Mouse (Mus musculus): ENCODE results near the gene Skp1a. TPM values are rescaled to one million over a fixed set of nuclear protein-coding genes. Genes with fewer than 3 reads are reported as not detected.

The Skp1a gene
- polyA plus RNA-seq, 1 experiment from 2014 or later, result 534 TPM

DNA sequence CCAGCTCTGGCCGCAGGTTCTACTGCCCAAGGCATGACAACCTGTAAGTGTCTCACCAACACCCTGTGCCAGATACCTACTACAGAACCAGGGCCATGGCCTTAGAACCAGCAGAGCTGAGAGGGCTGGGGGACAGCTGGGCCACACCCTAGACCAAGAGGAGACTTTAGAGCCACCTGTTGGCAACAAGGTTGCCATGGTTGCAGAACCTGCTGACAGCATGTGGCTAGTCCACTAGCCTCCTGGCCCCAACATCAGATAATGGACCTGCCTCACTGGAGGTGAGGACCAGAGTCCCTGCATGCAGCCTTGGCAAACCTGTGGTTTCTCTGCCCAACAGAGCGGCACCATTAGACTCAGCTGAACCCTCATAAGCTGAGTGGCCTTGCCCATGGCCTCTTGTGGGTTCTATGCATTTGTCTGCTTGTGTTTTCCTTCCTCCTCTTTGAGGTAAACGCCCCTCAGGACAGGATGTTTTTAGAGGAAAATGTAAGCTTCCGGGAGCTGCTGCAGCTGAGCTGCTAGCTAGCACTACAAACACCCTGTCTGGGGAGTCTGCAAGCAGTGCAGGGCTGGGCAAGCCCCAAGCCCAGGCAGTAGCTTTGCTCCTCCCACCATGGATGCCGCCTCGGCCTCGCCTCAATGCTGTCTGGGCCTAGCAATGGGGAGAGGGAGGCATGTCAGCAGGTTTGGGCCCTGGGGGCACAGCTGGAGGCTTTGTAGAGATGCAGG lies 36.5 kb downstream of the Skp1a start:
- H3K36me3 ChIP-seq (ENCODE audit: control insufficient read depth, insufficient read depth, low read length), result no peaks in the 10 kb centered on the region
- H3K27ac ChIP-seq (replicated peaks in 1 of 2; ENCODE audit: control insufficient read depth in 1 of 2, insufficient read depth in 1 of 2, low read depth in 2 of 2, low read length in 2 of 2), result 0 out of 4 replicates have a peak overlapping the region, but pooled peaks of 1 of the 2 experiments have one; percentile 2
- no peak overlapping the region for H3K4me2 ChIP-seq (ENCODE audit: low read length)
- no peaks in the 10 kb centered on the region for H3K27me3 ChIP-seq (ENCODE audit: control insufficient read depth, insufficient read depth, low read length)
- H3K9ac ChIP-seq (ENCODE audit: low read length), result peak overlapping the region; percentile 30; the same call in 1 of the 2 replicates
- H3K9me3 ChIP-seq (ENCODE audit: control insufficient read depth, low read length), result no peaks in the 10 kb centered on the region
- 48% methylated on average over 7 of the region's 7 CpGs for WGBS
- H3K4me1 ChIP-seq (ENCODE audit: control insufficient read depth in 2 of 2, insufficient read depth in 2 of 2, low read length in 2 of 2), result peaks cover 39 to 50% of the 10 kb centered on the region in 2 experiments
- peak; percentile 23; the same call in 1 of the 2 replicates for ATAC-seq (ENCODE audit: insufficient number of reproducible peaks, insufficient read depth, low FRiP score, low read depth)
- no peak overlapping the region for H3K4me3 ChIP-seq (ENCODE audit: control insufficient read depth in 1 of 2, insufficient read depth in 1 of 2, low read depth in 1 of 2, low read length in 2 of 2)

DNA sequence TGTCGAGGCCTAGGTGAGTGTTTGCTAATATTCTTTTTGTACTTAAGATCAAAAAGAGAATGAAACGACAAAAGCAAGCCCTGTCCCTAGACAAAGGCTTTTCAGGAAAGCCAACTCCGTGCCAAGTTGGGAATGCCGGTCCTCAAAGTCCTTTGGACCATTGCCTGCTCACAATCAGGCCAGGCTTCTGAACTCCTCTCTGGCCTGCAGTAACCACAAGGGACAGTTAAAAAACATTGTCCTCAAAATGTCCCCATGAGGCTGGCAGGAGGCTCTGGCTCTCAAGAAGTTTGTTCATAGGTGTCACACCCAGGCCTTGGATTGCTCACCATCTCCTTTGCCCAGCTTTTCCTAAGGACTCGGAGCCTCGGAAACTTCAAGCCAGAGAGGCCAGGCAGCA lies 38.0 kb downstream of the Skp1a start:
- no peak overlapping the region for H3K4me2 ChIP-seq (ENCODE audit: low read length)
- ATAC-seq (ENCODE audit: insufficient number of reproducible peaks, insufficient read depth, low FRiP score, low read depth), result no peak
- no peak overlapping the region for H3K9ac ChIP-seq (ENCODE audit: low read length)
- WGBS, result 77% methylated on average over 6 of the region's 6 CpGs
- H3K27me3 ChIP-seq (ENCODE audit: control insufficient read depth, insufficient read depth, low read length), result no peaks in the 10 kb centered on the region
- H3K36me3 ChIP-seq (ENCODE audit: control insufficient read depth, insufficient read depth, low read length), result no peaks in the 10 kb centered on the region
- H3K9me3 ChIP-seq (ENCODE audit: control insufficient read depth, low read length), result no peaks in the 10 kb centered on the region
- H3K27ac ChIP-seq (replicated peaks in 1 of 2; ENCODE audit: control insufficient read depth in 1 of 2, insufficient read depth in 1 of 2, low read depth in 2 of 2, low read length in 2 of 2), result no peak overlapping the region
- no peak overlapping the region for H3K4me3 ChIP-seq (ENCODE audit: control insufficient read depth in 1 of 2, insufficient read depth in 1 of 2, low read depth in 1 of 2, low read length in 2 of 2)
- H3K4me1 ChIP-seq (ENCODE audit: control insufficient read depth in 2 of 2, insufficient read depth in 2 of 2, low read length in 2 of 2), result peaks cover 46 to 55% of the 10 kb centered on the region in 2 experiments

DNA sequence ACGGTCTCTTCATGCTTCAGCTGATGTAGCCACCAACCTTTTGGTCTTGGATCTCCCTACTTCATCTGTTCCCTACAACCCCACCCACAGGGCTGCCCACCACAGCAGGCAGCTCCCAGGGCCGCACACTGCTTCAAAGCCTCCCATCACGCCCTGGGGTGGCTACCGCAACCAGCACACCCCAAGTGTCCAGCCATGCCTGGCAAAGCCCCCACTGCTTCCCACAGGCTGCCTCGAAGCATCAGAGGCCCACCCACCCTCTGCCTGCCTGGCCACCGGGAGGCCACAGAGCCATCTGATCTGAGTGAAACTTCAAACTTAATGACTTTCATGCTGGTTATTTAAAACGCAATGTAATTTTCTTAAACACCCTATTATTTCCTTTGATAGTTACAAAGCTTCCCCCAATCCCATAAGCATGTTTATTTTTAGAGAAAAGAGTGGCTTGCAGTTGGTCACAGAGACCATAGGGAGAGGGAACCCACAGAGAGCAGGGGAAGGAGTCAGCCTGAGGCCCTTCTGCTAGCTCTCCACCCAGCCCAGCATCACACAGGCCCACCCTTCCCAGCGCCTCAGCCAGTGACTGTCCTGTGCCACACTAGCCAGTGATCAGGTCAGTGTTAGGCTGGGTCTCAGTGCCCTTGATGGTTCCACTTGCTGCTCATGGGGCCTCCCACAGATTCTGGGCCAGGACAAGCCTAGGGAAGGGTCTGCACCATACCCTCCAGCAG lies 40.1 kb downstream of the Skp1a start:
- no peak overlapping the region for H3K4me3 ChIP-seq (ENCODE audit: control insufficient read depth in 1 of 2, insufficient read depth in 1 of 2, low read depth in 1 of 2, low read length in 2 of 2)
- H3K9me3 ChIP-seq (ENCODE audit: control insufficient read depth, low read length), result no peaks in the 10 kb centered on the region
- no peak overlapping the region for H3K9ac ChIP-seq (ENCODE audit: low read length)
- H3K4me1 ChIP-seq (ENCODE audit: control insufficient read depth in 2 of 2, insufficient read depth in 2 of 2, low read length in 2 of 2), result peaks cover 38 to 45% of the 10 kb centered on the region in 2 experiments
- WGBS, result 79% methylated on average over 8 of the region's 8 CpGs
- no peaks in the 10 kb centered on the region for H3K36me3 ChIP-seq (ENCODE audit: control insufficient read depth, insufficient read depth, low read length)
- no peak overlapping the region for H3K27ac ChIP-seq (replicated peaks in 1 of 2; ENCODE audit: control insufficient read depth in 1 of 2, insufficient read depth in 1 of 2, low read depth in 2 of 2, low read length in 2 of 2)
- no peaks in the 10 kb centered on the region for H3K27me3 ChIP-seq (ENCODE audit: control insufficient read depth, insufficient read depth, low read length)
- ATAC-seq (ENCODE audit: insufficient number of reproducible peaks, insufficient read depth, low FRiP score, low read depth), result no peak
- no peak overlapping the region for H3K4me2 ChIP-seq (ENCODE audit: low read length)

DNA sequence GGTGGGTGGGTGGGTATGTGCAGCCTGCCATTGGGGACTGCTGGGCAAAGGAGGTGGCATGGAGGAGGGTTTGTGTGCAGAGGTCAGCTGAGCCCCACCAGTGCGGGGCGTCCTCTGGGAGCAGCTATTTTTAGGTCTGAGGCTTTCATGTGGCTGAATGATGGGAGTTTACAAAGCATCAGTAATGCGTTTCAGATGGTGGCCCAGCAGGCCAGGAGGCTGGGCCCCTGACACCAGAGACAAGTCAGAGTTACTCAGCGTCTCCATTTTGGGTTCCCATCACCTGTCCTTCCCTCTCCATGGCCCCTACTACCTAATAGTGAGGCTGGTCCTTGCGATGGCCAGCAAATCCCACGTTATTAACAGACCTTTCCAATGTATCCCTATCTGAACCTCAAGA lies 40.8 kb downstream of the Skp1a start:
- ATAC-seq (ENCODE audit: insufficient number of reproducible peaks, insufficient read depth, low FRiP score, low read depth), result no peak
- H3K27me3 ChIP-seq (ENCODE audit: control insufficient read depth, insufficient read depth, low read length), result no peaks in the 10 kb centered on the region
- no peak overlapping the region for H3K4me3 ChIP-seq (ENCODE audit: control insufficient read depth in 1 of 2, insufficient read depth in 1 of 2, low read depth in 1 of 2, low read length in 2 of 2)
- H3K36me3 ChIP-seq (ENCODE audit: control insufficient read depth, insufficient read depth, low read length), result no peaks in the 10 kb centered on the region
- no peak overlapping the region for H3K9ac ChIP-seq (ENCODE audit: low read length)
- H3K27ac ChIP-seq (replicated peaks in 1 of 2; ENCODE audit: control insufficient read depth in 1 of 2, insufficient read depth in 1 of 2, low read depth in 2 of 2, low read length in 2 of 2), result no peak overlapping the region
- no peak overlapping the region for H3K4me2 ChIP-seq (ENCODE audit: low read length)
- H3K9me3 ChIP-seq (ENCODE audit: control insufficient read depth, low read length), result no peaks in the 10 kb centered on the region
- H3K4me1 ChIP-seq (ENCODE audit: control insufficient read depth in 2 of 2, insufficient read depth in 2 of 2, low read length in 2 of 2), result peaks cover 36 to 43% of the 10 kb centered on the region in 2 experiments
- 48% methylated on average over 6 of the region's 6 CpGs for whole genome bisulfite sequencing

DNA sequence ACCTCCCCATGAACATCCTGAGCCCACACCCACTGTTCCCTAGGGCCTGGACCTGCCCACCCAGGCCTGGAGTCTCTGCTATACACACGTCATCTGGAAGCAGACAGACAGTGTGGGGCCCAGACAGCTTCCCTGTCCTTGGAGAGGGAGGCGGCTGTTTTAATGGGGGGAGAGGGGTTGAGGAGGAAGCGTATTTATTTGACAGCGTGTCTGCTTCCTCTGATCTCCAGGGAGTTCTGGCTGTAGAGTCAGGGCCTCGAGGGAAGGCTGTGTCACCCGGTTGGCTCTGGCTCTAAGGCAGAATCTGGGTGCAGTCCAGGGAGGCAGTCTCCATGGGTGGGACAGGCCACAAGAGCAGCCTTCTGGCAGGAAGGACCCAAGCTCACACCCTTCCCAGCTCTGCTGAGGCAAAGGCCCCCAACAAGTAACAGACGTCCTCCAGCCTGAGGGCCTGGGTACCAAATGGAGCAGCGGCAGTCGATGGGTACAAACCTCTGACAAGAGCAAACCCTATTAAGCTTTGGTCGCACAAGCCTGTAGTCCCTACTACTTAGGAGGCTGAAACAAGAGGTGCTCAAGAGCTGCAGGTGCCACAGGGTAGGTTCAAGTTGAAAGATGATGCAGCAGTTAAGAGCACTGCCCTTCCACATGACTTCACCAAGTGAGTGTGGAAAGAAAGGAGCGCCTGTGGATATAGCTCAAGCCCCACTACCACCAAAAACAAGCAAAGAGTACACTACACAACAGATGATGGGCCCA lies 41.6 kb downstream of the Skp1a start:
- Histone ChIP-seq H3K27me3 (ENCODE audit: control insufficient read depth, insufficient read depth, low read length) (no peaks in the 10 kb centered on the region), H3K9me3 (ENCODE audit: control insufficient read depth, low read length) (no peaks in the 10 kb centered on the region), H3K36me3 (ENCODE audit: control insufficient read depth, insufficient read depth, low read length) (no peaks in the 10 kb centered on the region), H3K27ac (replicated peaks in 1 of 2; ENCODE audit: control insufficient read depth in 1 of 2, insufficient read depth in 1 of 2, low read depth in 2 of 2, low read length in 2 of 2) (no peak overlapping the region), H3K4me3 (ENCODE audit: control insufficient read depth in 1 of 2, insufficient read depth in 1 of 2, low read depth in 1 of 2, low read length in 2 of 2) (no peak overlapping the region), H3K4me1 (ENCODE audit: control insufficient read depth in 2 of 2, insufficient read depth in 2 of 2, low read length in 2 of 2) (peaks cover 30 to 36% of the 10 kb centered on the region in 2 experiments), H3K4me2 (ENCODE audit: low read length) (no peak overlapping the region), H3K9ac (ENCODE audit: low read length) (no peak overlapping the region)
- 59% methylated on average over 11 of the region's 11 CpGs for WGBS
- ATAC-seq (ENCODE audit: insufficient number of reproducible peaks, insufficient read depth, low FRiP score, low read depth), result no peak

DNA sequence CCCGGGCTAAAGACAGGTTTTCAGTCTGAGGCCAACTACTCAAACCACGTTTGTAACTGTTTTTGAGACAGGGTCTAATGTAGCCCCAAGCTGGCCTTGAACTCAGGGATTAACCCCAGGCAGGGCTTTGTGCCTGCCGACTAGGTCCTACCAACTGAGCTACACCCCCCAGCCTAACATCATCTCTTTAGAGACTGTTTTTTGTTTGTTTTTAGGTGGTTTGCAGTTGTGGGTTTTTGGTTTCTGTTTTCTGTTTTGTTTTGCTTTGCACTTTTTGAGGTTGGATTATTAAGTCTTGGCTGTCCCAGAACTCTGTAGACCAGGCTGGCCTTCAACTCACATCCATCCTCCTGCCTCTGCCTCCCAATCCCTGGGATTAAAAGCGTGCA lies 42.1 kb downstream of the Skp1a start:
- no peak for ATAC-seq (ENCODE audit: insufficient number of reproducible peaks, insufficient read depth, low FRiP score, low read depth)
- Histone ChIP-seq H3K9ac (ENCODE audit: low read length) (no peak overlapping the region), H3K27me3 (ENCODE audit: control insufficient read depth, insufficient read depth, low read length) (no peaks in the 10 kb centered on the region), H3K9me3 (ENCODE audit: control insufficient read depth, low read length) (no peaks in the 10 kb centered on the region), H3K4me1 (ENCODE audit: control insufficient read depth in 2 of 2, insufficient read depth in 2 of 2, low read length in 2 of 2) (peaks cover 25 to 32% of the 10 kb centered on the region in 2 experiments), H3K4me3 (ENCODE audit: control insufficient read depth in 1 of 2, insufficient read depth in 1 of 2, low read depth in 1 of 2, low read length in 2 of 2) (no peak overlapping the region), H3K36me3 (ENCODE audit: control insufficient read depth, insufficient read depth, low read length) (no peaks in the 10 kb centered on the region), H3K27ac (replicated peaks in 1 of 2; ENCODE audit: control insufficient read depth in 1 of 2, insufficient read depth in 1 of 2, low read depth in 2 of 2, low read length in 2 of 2) (no peak overlapping the region), H3K4me2 (ENCODE audit: low read length) (no peak overlapping the region)
- 81% methylated on average over 4 of the region's 4 CpGs for WGBS

DNA sequence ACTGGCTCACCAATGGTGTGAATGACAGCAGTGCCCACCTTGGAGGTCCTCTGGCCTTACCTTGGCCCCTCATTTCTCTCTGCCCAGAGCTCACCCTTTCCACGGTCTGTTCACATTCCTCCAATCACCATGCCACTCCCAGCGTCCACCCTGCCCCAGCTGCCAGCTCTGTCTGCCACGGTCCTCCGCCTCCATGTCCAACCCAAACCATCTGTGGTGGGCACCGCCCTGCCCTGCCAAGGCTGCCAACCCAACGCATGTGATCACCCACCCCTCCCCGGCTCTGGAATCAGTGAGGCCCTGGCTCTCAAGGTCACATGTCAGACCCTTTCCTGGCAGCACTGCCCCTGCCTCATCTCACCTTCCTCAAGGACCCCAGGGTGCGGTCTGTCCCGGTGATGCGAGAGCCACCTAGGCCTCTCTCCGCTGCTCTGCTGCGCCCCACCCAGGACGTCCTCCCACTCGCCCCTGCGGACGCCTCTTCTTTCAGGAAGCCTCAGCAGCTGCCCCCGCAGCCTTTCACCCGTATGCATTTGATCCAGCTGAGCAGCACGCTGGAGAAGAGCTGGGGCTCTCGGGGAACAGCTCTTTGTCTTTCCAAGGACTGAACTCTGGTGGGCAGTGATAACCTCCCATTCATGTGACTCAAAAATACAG lies 42.8 kb downstream of the Skp1a start:
- Histone ChIP-seq H3K4me2 (ENCODE audit: low read length) (no peak overlapping the region), H3K4me1 (ENCODE audit: control insufficient read depth in 2 of 2, insufficient read depth in 2 of 2, low read length in 2 of 2) (peaks cover 24 to 27% of the 10 kb centered on the region in 2 experiments), H3K9me3 (ENCODE audit: control insufficient read depth, low read length) (no peaks in the 10 kb centered on the region), H3K27ac (replicated peaks in 1 of 2; ENCODE audit: control insufficient read depth in 1 of 2, insufficient read depth in 1 of 2, low read depth in 2 of 2, low read length in 2 of 2) (no peak overlapping the region), H3K36me3 (ENCODE audit: control insufficient read depth, insufficient read depth, low read length) (no peaks in the 10 kb centered on the region), H3K27me3 (ENCODE audit: control insufficient read depth, insufficient read depth, low read length) (no peaks in the 10 kb centered on the region), H3K4me3 (ENCODE audit: control insufficient read depth in 1 of 2, insufficient read depth in 1 of 2, low read depth in 1 of 2, low read length in 2 of 2) (no peak overlapping the region), H3K9ac (ENCODE audit: low read length) (no peak overlapping the region)
- ATAC-seq (ENCODE audit: insufficient number of reproducible peaks, insufficient read depth, low FRiP score, low read depth), result no peak
- 82% methylated on average over 20 of the region's 20 CpGs for WGBS
